Mouse (Mus musculus): ENCODE data around the gene Egfl8.

DNA sequence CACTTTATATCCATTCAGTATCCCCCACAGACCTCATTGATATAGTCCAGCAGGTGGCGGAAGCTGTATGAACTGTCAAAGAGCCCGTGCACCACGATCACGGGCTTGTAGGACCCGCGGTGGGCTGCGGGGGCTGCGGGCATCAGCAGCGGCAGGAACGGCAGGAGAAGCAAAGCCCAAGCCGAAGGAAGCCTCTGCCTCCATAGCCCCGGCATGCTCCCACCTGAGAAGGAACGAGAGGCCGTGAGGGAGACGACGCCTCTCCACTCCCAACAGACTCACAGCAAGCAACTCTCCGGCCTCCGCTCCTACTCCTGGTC, 11.0 kb upstream of the Egfl8 start:
- TF ChIP-seq POLR2A (IDR thresholded peaks at IDR 0.05; ENCODE audit: insufficient read length, low read depth): no peak
- no peak for TF ChIP-seq MYOD1 (IDR thresholded peaks at IDR 0.05; ENCODE audit: control insufficient read depth in 1 of 3, insufficient read length in 2 of 3, low read depth in 2 of 3)
- no peak for TF ChIP-seq TCF12 (IDR thresholded peaks at IDR 0.05; ENCODE audit: insufficient read depth, poor library complexity, severe bottlenecking)
- no peak for TF ChIP-seq USF1 (IDR thresholded peaks at IDR 0.05; ENCODE audit: low read depth)
- TF ChIP-seq MAX (IDR thresholded peaks at IDR 0.05; ENCODE audit: low read depth): no peak

Data from myocyte (in vitro differentiated cells).